In genomic region chr11:80384461-80384860, GRCm38 (mm10) we compare ENCODE assay signal across 8 mouse cellular contexts. TPM values are rescaled to one million over a fixed set of nuclear protein-coding genes. Genes with fewer than 3 reads are reported as not detected.
DNase-seq lines count a peak whose midpoint lies in the region; ATAC-seq and TF ChIP-seq lines count a peak whose summit lies in the region.

No protein-coding gene starts in this region.

- H3K36me3 ChIP-seq in kidney, embryonic 16.5 days (ENCODE audit: insufficient read depth, low read length), result peaks cover 22% of the 10 kb centered on the region
- peaks cover 11% of the 10 kb centered on the region for H3K36me3 ChIP-seq in hindbrain, embryonic 16.5 days (ENCODE audit: control insufficient read depth, insufficient read depth, low read length)
- H3K36me3 ChIP-seq in midbrain, embryonic 16.5 days (ENCODE audit: control insufficient read depth, insufficient read depth, low read length), result peaks cover 9% of the 10 kb centered on the region

- no peaks in the 10 kb centered on the region for H3K27me3 ChIP-seq in kidney, embryonic 16.5 days (ENCODE audit: insufficient read depth, low read length)
- H3K27me3 ChIP-seq in hindbrain, embryonic 16.5 days (replicated peaks; ENCODE audit: control insufficient read depth, insufficient read depth, low read length), result no peaks in the 10 kb centered on the region
- H3K27me3 ChIP-seq in midbrain, embryonic 16.5 days (ENCODE audit: control insufficient read depth, insufficient read depth, low read depth, low read length), result no peaks in the 10 kb centered on the region

- peak overlapping the region; percentile 94 for H3K4me3 ChIP-seq in kidney, embryonic 16.5 days (ENCODE audit: low read length)
- peak overlapping the region; percentile 57 for H3K4me3 ChIP-seq in cortical plate, adult 2 months (ENCODE audit: insufficient read depth, low read length)
- peak overlapping the region; percentile 90 for H3K4me3 ChIP-seq in hindbrain, embryonic 16.5 days (ENCODE audit: low read length)
- H3K4me3 ChIP-seq in midbrain, embryonic 16.5 days (ENCODE audit: low read depth, low read length), result peak overlapping the region; percentile 96

- ATAC-seq in kidney, embryonic 16.5 days (ENCODE audit: low FRiP score, low TSS enrichment), result no peak
- no peak for ATAC-seq in hindbrain, embryonic 16.5 days
- ATAC-seq in midbrain, embryonic 16.5 days, result no peak

- DNase-seq in kidney, postnatal 14 days, result no peak
- no peak for DNase-seq in urinary bladder, postnatal 4 days (ENCODE audit: low spot score in 2 of 2)
- no peak for DNase-seq in cerebellum, adult 11-12 months
- no peak for DNase-seq in thymus, postnatal 10 days (ENCODE audit: low spot score in 2 of 2)

- TF ChIP-seq CTCF in cortical plate, adult 2 months (IDR thresholded peaks at IDR 0.05; ENCODE audit: extremely low read depth, insufficient read depth, low read length), result no peak

- H3K9ac ChIP-seq in kidney, embryonic 16.5 days (replicated peaks; ENCODE audit: low read length), result peak overlapping the region; percentile 57
- H3K9ac ChIP-seq in hindbrain, embryonic 16.5 days (ENCODE audit: low read depth, low read length), result peak overlapping the region; percentile 57
- H3K9ac ChIP-seq in midbrain, embryonic 16.5 days (ENCODE audit: low read depth, low read length), result peak overlapping the region; percentile 58

- H3K4me2 ChIP-seq in kidney, embryonic 16.5 days (replicated peaks; ENCODE audit: low read depth, low read length), result peak overlapping the region; percentile 70
- H3K4me2 ChIP-seq in hindbrain, embryonic 16.5 days (ENCODE audit: low read length), result peak overlapping the region; percentile 97
- peak overlapping the region; percentile 63 for H3K4me2 ChIP-seq in midbrain, embryonic 16.5 days (ENCODE audit: low read length)

- no peak overlapping the region for H3K27ac ChIP-seq in kidney, embryonic 16.5 days (ENCODE audit: low read length)
- H3K27ac ChIP-seq in cortical plate, adult 2 months (ENCODE audit: insufficient read depth, low read length), result no peak overlapping the region
- H3K27ac ChIP-seq in hindbrain, embryonic 16.5 days (ENCODE audit: low read depth, low read length), result no peak overlapping the region
- no peak overlapping the region for H3K27ac ChIP-seq in midbrain, embryonic 16.5 days (ENCODE audit: low read length)

- no peak for TF ChIP-seq POLR2A in cortical plate, adult 2 months (IDR thresholded peaks at IDR 0.05; ENCODE audit: extremely low read depth, insufficient read depth, low read length)

- H3K9me3 ChIP-seq in kidney, embryonic 16.5 days (ENCODE audit: low read length), result no peaks in the 10 kb centered on the region
- H3K9me3 ChIP-seq in hindbrain, embryonic 16.5 days (ENCODE audit: control insufficient read depth, low read length), result no peaks in the 10 kb centered on the region
- H3K9me3 ChIP-seq in midbrain, embryonic 16.5 days (replicated peaks; ENCODE audit: control insufficient read depth, low read length, poor library complexity, severe bottlenecking), result no peaks in the 10 kb centered on the region

- H3K4me1 ChIP-seq in kidney, embryonic 16.5 days (ENCODE audit: insufficient read depth, low read length), result peaks cover 22% of the 10 kb centered on the region
- no peaks in the 10 kb centered on the region; the same call in 1 of the 2 replicates for H3K4me1 ChIP-seq in cortical plate, adult 2 months (ENCODE audit: control insufficient read depth, insufficient read depth, low read length)
- peaks cover 31% of the 10 kb centered on the region for H3K4me1 ChIP-seq in hindbrain, embryonic 16.5 days (ENCODE audit: control insufficient read depth, insufficient read depth, low read depth, low read length)
- peaks cover 29% of the 10 kb centered on the region for H3K4me1 ChIP-seq in midbrain, embryonic 16.5 days (ENCODE audit: control insufficient read depth, insufficient read depth, low read length)

RNA-seq across cellular contexts. Expression of gene Zfp207, which starts 1.4 kb away (rescaled TPM):
- 234 and 255 TPM in 2 replicates for polyA plus RNA-seq in kidney, embryonic 16.5 days (2015; fragmentation: Nextera tagmentation; extraction: Ambion mirVana)
- polyA plus RNA-seq in cortical plate, adult 2 months (2012; rRNA removed), result 116 and 121 TPM in 2 replicates
- polyA plus RNA-seq in hindbrain, embryonic 16.5 days (2015; fragmentation: Nextera tagmentation; extraction: Ambion mirVana), result 159 and 176 TPM in 2 replicates
- polyA plus RNA-seq in midbrain, embryonic 16.5 days (2015; fragmentation: Nextera tagmentation; extraction: Ambion mirVana), result 190 and 202 TPM in 2 replicates

RNA-seq across cellular contexts. Expression of gene 5730455P16Rik, which starts 6.6 kb away (rescaled TPM):
- 15.4 and 19.7 TPM in 2 replicates for polyA plus RNA-seq in kidney, embryonic 16.5 days (2015; fragmentation: Nextera tagmentation; extraction: Ambion mirVana)
- polyA plus RNA-seq in cortical plate, adult 2 months (2012; rRNA removed), result 27.6 and 30.0 TPM in 2 replicates
- 36.9 and 41.1 TPM in 2 replicates for polyA plus RNA-seq in hindbrain, embryonic 16.5 days (2015; fragmentation: Nextera tagmentation; extraction: Ambion mirVana)
- 38.1 and 39.4 TPM in 2 replicates for polyA plus RNA-seq in midbrain, embryonic 16.5 days (2015; fragmentation: Nextera tagmentation; extraction: Ambion mirVana)

RNA-seq across cellular contexts. Expression of gene Psmd11, which starts 44.0 kb away (rescaled TPM):
- 321 and 327 TPM in 2 replicates for polyA plus RNA-seq in kidney, embryonic 16.5 days (2015; fragmentation: Nextera tagmentation; extraction: Ambion mirVana)
- polyA plus RNA-seq in cortical plate, adult 2 months (2012; rRNA removed), result 63.5 and 67.0 TPM in 2 replicates
- 272 and 275 TPM in 2 replicates for polyA plus RNA-seq in hindbrain, embryonic 16.5 days (2015; fragmentation: Nextera tagmentation; extraction: Ambion mirVana)
- polyA plus RNA-seq in midbrain, embryonic 16.5 days (2015; fragmentation: Nextera tagmentation; extraction: Ambion mirVana), result 270 and 301 TPM in 2 replicates
